Mouse (Mus musculus) left cerebral cortex, postnatal 36 days (tissue): ENCODE data around the gene Kif6. TPM values are rescaled to one million over a fixed set of nuclear protein-coding genes. Genes with fewer than 3 reads are reported as not detected.

ENCODE experiments used
- DNase-seq, 2 experiments: peaks; one replicate each; pipeline ENCODE4 v3.0.0; 2021 to 2022; ENCODE audit warnings: low spot score in 2 of 2, mixed read lengths in 1 of 2
- intact Hi-C: fragments of 180-260 bp; cut with DNase I; formaldehyde crosslinking; loops from one replicate; pipeline ENCODE4 v1.15.1; 2025
- total RNA-seq, 2 experiments: library from RNA; stranded (reverse); gene quantifications; 2 replicates each; pipeline ENCODE4 v1.2.3; 2021

The Kif6 gene
- total RNA-seq, result 1 to 10 TPM; 1.6 to 2.1 TPM

GRCm38 (mm10) chr17:49614577-49615235, at the start of gene Kif6:
Kif6 (plus strand) TSS chr17:49615136.
- intact Hi-C loops, result no loop called here
- peak; percentile 82 to 84 for DNase-seq

- DNase-seq, result no peak
- intact Hi-C loops, result no loop called here
These were observed 46.2 kb upstream of the Kif6 start for GRCm38 (mm10) chr17:49568717-49569116.

GRCm38 (mm10) chr17:49577321-49577720, 37.6 kb upstream of the Kif6 start:
- intact Hi-C loops, result no loop called here
- no peak for DNase-seq

- DNase-seq, result no peak
- intact Hi-C loops, result no loop called here
These were observed 32.5 kb upstream of the Kif6 start for GRCm38 (mm10) chr17:49582471-49582870.

- intact Hi-C loops, result no loop called here
- DNase-seq, result peak in 1 of 2 experiments; percentile 4
These were observed 24.9 kb upstream of the Kif6 start for GRCm38 (mm10) chr17:49590051-49590450.

- DNase-seq, result no peak
- intact Hi-C loops, result no loop called here
These were observed 9.5 kb upstream of the Kif6 start for GRCm38 (mm10) chr17:49605397-49605796.

- no peak for DNase-seq
These were observed 7.4 kb upstream of the Kif6 start for GRCm38 (mm10) chr17:49607351-49608027.

GRCm38 (mm10) chr17:49610296-49610695, 4.6 kb upstream of the Kif6 start:
- DNase-seq, result no peak
- intact Hi-C loops, result no loop called here

More at GRCm38 (mm10) chr17:49607351-49608027, 7.4 kb upstream of the Kif6 start:
- intact Hi-C loops, result no loop called here

GRCm38 (mm10) chr17:49615241-49615651, 310 bp downstream of the Kif6 start:
- intact Hi-C loops, result no loop called here
- no peak for DNase-seq

GRCm38 (mm10) chr17:49624572-49624971, 9.6 kb downstream of the Kif6 start:
- DNase-seq, result no peak
- intact Hi-C loops, result no loop called here

- intact Hi-C loops, result no loop called here
- DNase-seq, result no peak
These were observed 12.3 kb downstream of the Kif6 start for GRCm38 (mm10) chr17:49627011-49627794.

- no peak for DNase-seq
- intact Hi-C loops, result no loop called here
These were observed 13.9 kb downstream of the Kif6 start for GRCm38 (mm10) chr17:49628875-49629274.

GRCm38 (mm10) chr17:49633041-49633440, 18.1 kb downstream of the Kif6 start:
- DNase-seq, result no peak
- intact Hi-C loops, result no loop called here

- DNase-seq, result no peak
- intact Hi-C loops, result no loop called here
These were observed 27.0 kb downstream of the Kif6 start for GRCm38 (mm10) chr17:49641903-49642302.

GRCm38 (mm10) chr17:49642336-49642735, 27.4 kb downstream of the Kif6 start:
- intact Hi-C loops, result no loop called here
- no peak for DNase-seq

GRCm38 (mm10) chr17:49642889-49643490, 28.1 kb downstream of the Kif6 start:
- intact Hi-C loops, result no loop called here

GRCm38 (mm10) chr17:49646267-49646666, 31.3 kb downstream of the Kif6 start:
- no peak for DNase-seq
- intact Hi-C loops, result no loop called here

More at GRCm38 (mm10) chr17:49642889-49643490, 28.1 kb downstream of the Kif6 start:
- DNase-seq, result peak; percentile 20 to 24

- intact Hi-C loops, result no loop called here
- no peak for DNase-seq
These were observed 34.0 kb downstream of the Kif6 start for GRCm38 (mm10) chr17:49648970-49649369.

GRCm38 (mm10) chr17:49649394-49649793, 34.5 kb downstream of the Kif6 start:
- DNase-seq, result no peak
- intact Hi-C loops, result no loop called here

- no peak for DNase-seq
- intact Hi-C loops, result no loop called here
These were observed 35.4 kb downstream of the Kif6 start for GRCm38 (mm10) chr17:49650366-49650765.
